Mouse (Mus musculus): ENCODE results near the gene Fbxo34. TPM values are rescaled to one million over a fixed set of nuclear protein-coding genes. Genes with fewer than 3 reads are reported as not detected.
"Not testable (repeated sequence)": the region's sequence is repeated elsewhere in the genome, so short reads cannot be mapped to it uniquely, and the experiment has no call there.

The Fbxo34 gene
- polyA plus RNA-seq, 1 experiment = 10.9 TPM

DNA sequence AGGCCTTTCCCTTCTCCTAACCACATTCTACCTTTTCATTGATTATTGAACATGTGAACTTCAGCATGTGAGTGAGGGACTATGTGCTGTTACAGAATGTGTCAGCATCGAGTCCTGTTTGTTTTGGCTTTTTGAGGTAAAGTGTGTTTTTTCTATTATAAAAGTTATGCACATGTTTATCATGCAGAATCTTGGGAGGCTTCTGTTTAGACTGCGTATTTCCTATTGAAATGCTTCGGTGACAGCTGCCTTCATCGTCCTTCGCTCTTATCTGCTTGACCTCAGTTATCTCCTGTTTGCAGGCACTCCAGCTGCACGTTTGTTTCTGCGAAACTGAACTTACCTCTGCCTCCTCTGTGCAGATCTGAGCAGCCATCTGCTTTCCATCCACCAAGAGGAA, 72.1 kb downstream of the Fbxo34 start:
- Histone ChIP-seq H3K4me3 (replicated peaks; ENCODE audit: extremely low read depth, low read depth, low read length) (no peak overlapping the region), H3K4me1 (ENCODE audit: control insufficient read depth, insufficient read depth, low read length) (no peaks in the 10 kb centered on the region; the same call in 1 of the 2 replicates)
- no peak for TF ChIP-seq POLR2A (IDR thresholded peaks at IDR 0.05; ENCODE audit: borderline replicate concordance, extremely low read depth, low read depth, low read length)
- no peak for TF ChIP-seq CTCF (IDR thresholded peaks at IDR 0.05; ENCODE audit: insufficient read depth, low read length)
- 38% methylated on average over 7 of the region's 7 CpGs for WGBS
- no peak for DNase-seq

DNA sequence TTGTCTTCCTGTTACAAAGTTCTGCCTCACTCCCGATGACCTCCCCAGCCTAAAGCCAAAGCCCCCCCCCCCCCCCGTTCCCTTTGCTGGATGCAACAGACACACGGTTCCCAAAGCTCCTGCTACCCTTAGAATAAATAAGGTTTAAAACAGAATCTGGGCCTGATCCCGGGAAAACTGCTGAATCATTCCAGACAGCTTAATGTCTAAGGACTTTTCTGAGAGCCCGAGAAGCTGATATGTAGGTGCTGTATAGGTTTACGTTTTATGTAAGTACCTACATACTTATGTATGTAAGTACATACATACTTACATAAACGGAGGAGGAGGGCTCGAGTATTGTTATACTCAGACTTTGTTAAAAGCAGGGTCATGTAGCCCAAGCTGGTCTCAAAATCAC, 75.2 kb downstream of the Fbxo34 start:
- Histone ChIP-seq H3K4me1 (ENCODE audit: control insufficient read depth, insufficient read depth, low read length) (no peaks in the 10 kb centered on the region; the same call in 1 of the 2 replicates), H3K4me3 (replicated peaks; ENCODE audit: extremely low read depth, low read depth, low read length) (no peak overlapping the region)
- DNase-seq = no peak
- 66% methylated on average over 8 of the region's 8 CpGs for WGBS
- TF ChIP-seq POLR2A (IDR thresholded peaks at IDR 0.05; ENCODE audit: borderline replicate concordance, extremely low read depth, low read depth, low read length) (no peak), CTCF (IDR thresholded peaks at IDR 0.05; ENCODE audit: insufficient read depth, low read length) (no peak)

DNA sequence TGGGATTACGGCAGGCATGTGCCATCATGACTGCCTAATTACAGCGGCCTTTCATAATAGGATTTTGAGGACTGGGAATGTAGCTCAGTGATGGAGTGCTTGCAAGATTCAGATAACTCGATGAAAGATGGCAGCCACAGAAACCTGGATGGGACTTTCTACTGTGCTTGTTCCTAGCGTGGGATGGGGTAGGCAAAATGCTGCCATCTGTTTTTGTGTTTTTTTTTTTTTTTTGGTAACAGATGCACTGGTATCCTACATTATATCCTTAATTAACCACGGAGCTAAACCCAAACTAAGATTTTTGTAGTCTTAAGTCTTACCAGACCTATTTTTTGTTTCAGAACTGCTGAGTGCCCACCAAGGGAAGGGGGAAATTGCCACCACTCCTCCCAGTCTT, 75.6 kb downstream of the Fbxo34 start:
- DNase-seq = no peak
- TF ChIP-seq POLR2A (IDR thresholded peaks at IDR 0.05; ENCODE audit: borderline replicate concordance, extremely low read depth, low read depth, low read length) (no peak), CTCF (IDR thresholded peaks at IDR 0.05; ENCODE audit: insufficient read depth, low read length) (no peak)
- 92% methylated on average over 5 of the region's 5 CpGs for WGBS
- Histone ChIP-seq H3K4me3 (replicated peaks; ENCODE audit: extremely low read depth, low read depth, low read length) (no peak overlapping the region), H3K4me1 (ENCODE audit: control insufficient read depth, insufficient read depth, low read length) (no peaks in the 10 kb centered on the region; the same call in 1 of the 2 replicates)

DNA sequence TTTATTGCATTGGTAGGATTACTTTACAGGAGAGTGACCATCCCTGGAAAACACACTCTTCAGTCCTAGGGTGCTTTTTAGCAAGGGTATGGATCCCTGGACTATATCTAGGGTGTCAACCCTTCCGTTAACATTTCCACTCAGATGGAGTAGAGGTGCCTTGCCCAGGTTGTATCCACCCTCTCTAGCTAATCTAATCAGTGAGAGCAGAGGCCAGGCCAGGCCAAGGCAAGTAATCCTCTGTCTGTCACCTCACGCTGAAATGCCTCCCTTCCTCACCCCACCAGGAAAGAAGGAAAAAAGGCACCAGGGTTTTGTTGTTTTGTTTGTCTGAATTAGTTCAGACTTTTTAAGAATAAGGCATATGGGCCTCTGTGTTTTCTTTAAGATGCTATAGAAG, 77.6 kb downstream of the Fbxo34 start:
- no peak for DNase-seq
- no peak for TF ChIP-seq CTCF (IDR thresholded peaks at IDR 0.05; ENCODE audit: insufficient read depth, low read length)
- Histone ChIP-seq H3K4me1 (ENCODE audit: control insufficient read depth, insufficient read depth, low read length) (no peaks in the 10 kb centered on the region; the same call in 1 of the 2 replicates), H3K4me3 (replicated peaks; ENCODE audit: extremely low read depth, low read depth, low read length) (no peak overlapping the region)
- WGBS = 94% methylated on average over 2 of the region's 2 CpGs

DNA sequence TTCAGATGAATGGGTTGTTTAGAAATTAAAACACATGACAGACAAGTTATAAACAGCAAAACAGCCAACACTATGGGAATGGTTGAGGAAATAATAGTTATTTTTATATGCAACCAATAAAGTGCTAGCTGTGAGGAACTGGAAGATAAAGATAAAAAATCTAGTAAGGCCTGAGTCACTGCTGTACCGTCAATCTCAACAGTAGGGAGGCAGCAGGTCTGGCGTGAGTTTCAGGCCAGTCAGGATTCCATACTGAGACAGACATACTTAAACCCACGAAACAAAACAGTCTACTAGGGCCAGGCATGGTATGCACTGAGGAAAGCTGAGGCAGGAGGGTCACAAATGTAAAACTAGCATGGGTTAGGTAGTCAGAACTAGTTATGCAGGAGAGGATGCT, 78.1 kb downstream of the Fbxo34 start:
- WGBS = 84% methylated on average over 3 of the region's 3 CpGs
- TF ChIP-seq CTCF (IDR thresholded peaks at IDR 0.05; ENCODE audit: insufficient read depth, low read length) (no peak), POLR2A (IDR thresholded peaks at IDR 0.05; ENCODE audit: borderline replicate concordance, extremely low read depth, low read depth, low read length) (no peak)
- H3K4me1 ChIP-seq (ENCODE audit: control insufficient read depth, insufficient read depth, low read length) = no peaks in the 10 kb centered on the region; the same call in 1 of the 2 replicates
- no peak for DNase-seq
- H3K4me3 ChIP-seq (replicated peaks; ENCODE audit: extremely low read depth, low read depth, low read length) = no peak overlapping the region

DNA sequence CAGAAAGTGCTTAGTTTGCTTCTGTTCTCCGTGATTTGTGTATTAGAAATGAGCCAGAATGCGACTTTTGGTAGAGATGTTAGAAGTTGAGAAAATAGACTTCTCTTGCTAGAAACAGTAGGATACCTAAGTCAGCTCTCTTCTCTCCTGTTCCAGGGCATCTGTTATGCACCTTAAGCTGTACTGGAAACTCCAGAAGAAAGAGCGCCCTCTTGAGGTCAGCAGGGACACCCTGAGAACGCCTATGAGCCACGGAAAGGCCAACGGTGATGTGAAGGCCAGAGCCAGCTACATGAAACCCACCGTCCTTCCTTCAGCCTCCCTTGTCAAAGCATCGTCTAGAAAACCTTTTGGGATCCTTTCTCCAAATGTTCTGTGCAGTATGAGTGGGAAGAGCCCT, 78.8 kb downstream of the Fbxo34 start:
- peaks cover 4% of the 10 kb centered on the region; the same call in 1 of the 2 replicates for H3K4me1 ChIP-seq (ENCODE audit: control insufficient read depth, insufficient read depth, low read length)
- WGBS = 34% methylated on average over 8 of the region's 8 CpGs
- H3K4me3 ChIP-seq (replicated peaks; ENCODE audit: extremely low read depth, low read depth, low read length) = no peak overlapping the region
- peak; percentile 51 for DNase-seq
- peak; percentile 84 for TF ChIP-seq CTCF (IDR thresholded peaks at IDR 0.05; ENCODE audit: insufficient read depth, low read length)
- TF ChIP-seq POLR2A (IDR thresholded peaks at IDR 0.05; ENCODE audit: borderline replicate concordance, extremely low read depth, low read depth, low read length) = no peak

DNA sequence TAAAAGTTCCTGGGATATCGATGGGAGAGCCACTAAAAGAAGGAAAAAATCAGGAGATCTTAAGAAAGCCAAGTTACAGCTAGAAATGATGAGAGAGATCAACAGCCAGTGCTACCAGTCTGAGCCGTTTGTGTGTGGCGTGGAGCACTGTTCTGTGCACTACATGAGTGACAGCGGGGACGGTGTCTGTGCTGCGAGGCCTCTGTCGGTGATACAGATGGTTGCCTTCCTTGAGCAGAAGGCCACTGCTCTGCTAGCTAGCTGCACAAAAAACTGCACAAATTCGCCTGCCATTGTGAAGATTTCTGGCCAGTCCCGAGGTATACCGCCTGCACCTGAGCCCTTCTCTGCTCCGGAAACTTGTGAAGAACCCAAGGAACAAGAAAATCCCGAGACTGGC, 79.4 kb downstream of the Fbxo34 start:
- H3K4me1 ChIP-seq (ENCODE audit: control insufficient read depth, insufficient read depth, low read length); DNase-seq; H3K4me3 ChIP-seq (replicated peaks; ENCODE audit: extremely low read depth, low read depth, low read length): not testable (repeated sequence)
- WGBS = 92% methylated on average over 12 of the region's 12 CpGs

DNA sequence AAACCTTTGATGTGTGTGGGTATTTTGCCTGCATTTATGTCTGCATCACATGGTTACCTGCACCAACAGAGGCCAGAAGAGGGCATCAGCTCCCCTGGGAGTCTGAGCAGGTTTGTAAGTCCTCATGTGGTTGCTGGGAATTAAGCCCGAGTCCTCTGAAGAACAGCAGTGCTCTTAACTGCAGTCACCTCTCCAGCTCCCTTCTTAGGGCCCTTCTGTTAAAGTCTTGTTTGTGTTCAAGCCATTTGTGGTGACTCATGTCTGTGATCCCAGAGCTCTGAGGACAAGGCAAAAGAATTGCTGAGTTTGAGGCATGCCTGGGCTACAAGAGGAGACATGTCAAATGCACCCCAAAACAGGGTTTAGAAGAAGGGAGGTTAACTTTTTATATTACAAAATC, 82.3 kb downstream of the Fbxo34 start:
- Histone ChIP-seq H3K4me1 (ENCODE audit: control insufficient read depth, insufficient read depth, low read length) (peaks cover 4% of the 10 kb centered on the region; the same call in 1 of the 2 replicates), H3K4me3 (replicated peaks; ENCODE audit: extremely low read depth, low read depth, low read length) (no peak overlapping the region)
- TF ChIP-seq CTCF (IDR thresholded peaks at IDR 0.05; ENCODE audit: insufficient read depth, low read length) (no peak), POLR2A (IDR thresholded peaks at IDR 0.05; ENCODE audit: borderline replicate concordance, extremely low read depth, low read depth, low read length) (no peak)
- WGBS = 47% methylated on average over 1 of the region's 1 CpGs
- no peak for DNase-seq

DNA sequence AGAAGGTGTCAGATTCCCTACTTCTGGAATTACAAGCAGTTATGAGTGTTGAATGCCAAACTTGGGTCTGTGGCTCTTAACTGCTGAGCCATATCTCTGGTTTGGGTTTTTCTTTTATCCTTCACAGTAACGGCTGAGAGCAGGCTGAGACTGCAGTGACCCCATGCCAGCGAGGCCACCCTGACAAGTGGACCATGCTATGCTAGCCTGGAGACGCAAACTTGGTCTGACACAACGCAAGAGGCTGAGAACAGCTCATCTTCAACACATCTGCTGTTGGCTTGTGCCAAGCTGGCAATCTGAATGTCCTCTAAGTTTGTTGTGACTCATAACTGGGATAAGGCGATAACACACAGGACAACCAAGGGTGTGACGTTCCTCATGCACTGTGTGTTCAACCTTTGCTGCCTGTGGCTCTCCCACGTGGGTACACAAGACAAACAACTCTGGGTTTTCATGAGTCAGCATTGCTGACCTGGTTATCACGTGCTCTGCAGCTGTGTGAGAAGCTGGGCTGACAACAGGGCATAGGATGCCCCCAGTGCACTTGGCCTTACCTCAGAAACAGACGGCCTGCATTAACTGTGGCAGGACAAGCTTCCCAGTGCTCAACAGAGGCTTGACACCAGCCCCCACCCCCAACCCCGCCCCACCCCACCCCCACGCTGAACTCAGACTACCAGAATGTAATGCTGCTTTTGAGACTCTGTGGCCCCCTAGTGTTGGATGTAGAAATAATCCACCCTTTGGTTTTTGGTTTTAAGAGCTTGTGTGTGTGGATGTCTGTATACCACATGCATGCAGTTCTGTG, 83.3 kb downstream of the Fbxo34 start:
- peak; percentile 38 for DNase-seq
- TF ChIP-seq POLR2A (IDR thresholded peaks at IDR 0.05; ENCODE audit: borderline replicate concordance, extremely low read depth, low read depth, low read length) = no peak
- 0 out of 2 replicates have a peak, but pooled peaks have one; percentile 0 for TF ChIP-seq CTCF (IDR thresholded peaks at IDR 0.05; ENCODE audit: insufficient read depth, low read length)
- Histone ChIP-seq H3K4me3 (replicated peaks; ENCODE audit: extremely low read depth, low read depth, low read length) (peak overlapping the region; percentile 37), H3K4me1 (ENCODE audit: control insufficient read depth, insufficient read depth, low read length) (peaks cover 4% of the 10 kb centered on the region; the same call in 1 of the 2 replicates)
- WGBS = 27% methylated on average over 11 of the region's 11 CpGs

DNA sequence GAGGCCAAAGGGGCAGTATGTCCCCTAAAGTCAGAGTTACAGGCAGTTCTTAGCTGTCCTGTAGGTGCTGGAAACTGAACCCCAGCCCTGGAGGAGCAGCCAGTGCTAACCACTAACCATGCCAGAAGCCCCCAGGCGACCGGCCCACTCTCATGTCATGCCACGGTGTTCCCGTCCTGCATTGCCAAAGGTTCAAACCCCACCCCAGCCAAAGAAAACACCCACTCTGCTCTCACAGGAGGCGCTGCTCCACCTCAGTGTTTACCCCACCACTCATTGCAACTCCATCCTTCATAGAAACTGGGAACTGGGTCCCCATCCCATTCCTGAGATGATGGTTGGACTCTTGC, 83.9 kb downstream of the Fbxo34 start:
- whole genome bisulfite sequencing = 79% methylated on average over 5 of the region's 5 CpGs
- TF ChIP-seq CTCF (IDR thresholded peaks at IDR 0.05; ENCODE audit: insufficient read depth, low read length) = no peak
- DNase-seq = no peak

More for the DNA sequence above, 83.9 kb downstream of the Fbxo34 start:
- no peak overlapping the region for H3K4me3 ChIP-seq (replicated peaks; ENCODE audit: extremely low read depth, low read depth, low read length)
- H3K4me1 ChIP-seq (ENCODE audit: control insufficient read depth, insufficient read depth, low read length) = peaks cover 4% of the 10 kb centered on the region; the same call in 1 of the 2 replicates

Data from lung, adult 2 months (tissue).